Mouse (Mus musculus) thymus, postnatal 4 days (tissue): ENCODE data around the gene Olfr1369-ps1.
"Not testable (repeated sequence)": the region's sequence is repeated elsewhere in the genome, so short reads cannot be mapped to it uniquely, and the experiment has no call there.

Experiments
- DNase-seq: peaks from one replicate; pipeline ENCODE4 v3.0.0; 2021

Gene Olfr1369-ps1

GRCm38 (mm10) chr13:21111183-21111582, at the start of gene Olfr1369-ps1:
Gene Olfr1369-ps1 (plus strand): TSS chr13:21111483.
- DNase-seq, result not testable (repeated sequence)

DNA sequence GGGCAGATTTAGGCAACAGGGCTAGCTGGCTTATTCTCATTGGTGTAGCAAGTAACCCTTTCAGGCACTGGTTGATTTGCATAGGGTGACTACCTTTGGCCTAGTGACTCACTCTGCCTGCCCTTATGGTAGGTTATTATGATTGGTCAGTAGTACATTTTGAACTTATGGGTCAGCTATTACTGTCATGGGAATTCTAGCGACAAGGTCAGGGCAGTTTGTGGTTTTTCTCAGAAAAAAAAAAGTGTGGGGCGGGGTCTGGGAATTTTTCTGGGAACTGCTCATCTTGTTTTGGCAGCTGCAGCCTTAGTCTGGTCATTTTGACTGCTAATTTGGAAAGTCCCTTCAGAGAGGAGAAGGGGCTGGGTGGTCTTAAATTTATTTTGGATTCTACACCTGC, 45.3 kb upstream of the Olfr1369-ps1 start:
- no peak for DNase-seq

GRCm38 (mm10) chr13:21074847-21075246, 36.4 kb upstream of the Olfr1369-ps1 start, which contains the start of gene Olfr1370:
Gene Olfr1370 (minus strand): TSS chr13:21074947.
- DNase-seq, result no peak

GRCm38 (mm10) chr13:21082686-21083085, 28.6 kb upstream of the Olfr1369-ps1 start:
- no peak for DNase-seq

DNA sequence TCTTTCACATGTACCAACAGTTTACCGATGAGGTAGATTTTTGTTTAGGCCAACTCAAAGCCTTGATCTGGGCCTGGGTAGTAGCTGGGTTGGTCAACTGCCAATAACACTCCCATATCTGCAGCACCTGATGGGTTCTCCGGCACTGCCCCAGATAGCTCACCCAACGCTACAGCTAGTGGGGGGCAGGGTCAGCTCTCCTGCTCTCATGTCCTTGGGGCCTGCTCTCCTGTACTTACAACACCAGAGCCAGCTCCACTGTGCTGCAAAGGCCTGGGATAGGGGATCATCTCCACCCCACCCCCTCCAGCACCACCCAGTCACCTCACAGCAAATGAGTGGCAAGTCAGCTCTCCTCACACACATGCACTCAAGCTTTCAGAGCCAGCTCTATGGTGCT, 1.5 kb upstream of the Olfr1369-ps1 start:
- no peak for DNase-seq

DNA sequence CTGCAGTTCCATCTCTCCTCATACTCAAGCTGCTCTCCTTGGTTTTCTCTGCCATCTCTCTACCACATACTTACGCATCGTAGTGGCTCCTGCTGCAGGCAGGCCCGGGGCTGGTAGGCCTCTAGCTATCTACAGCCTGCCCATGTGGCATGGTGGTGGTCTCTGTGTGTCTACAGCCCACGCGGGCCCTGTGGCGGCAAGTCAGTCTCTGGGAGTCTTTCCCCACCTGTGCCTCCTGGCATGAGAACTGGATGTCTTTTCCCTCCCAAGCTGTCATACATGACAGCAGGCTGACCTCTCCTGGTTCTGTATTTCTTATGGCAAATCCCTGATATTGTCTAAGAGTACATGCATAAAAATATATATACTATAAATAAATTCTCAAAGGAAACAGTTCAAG, 842 bp upstream of the Olfr1369-ps1 start:
- no peak for DNase-seq

- DNase-seq, result no peak
These were observed 2.8 kb downstream of the Olfr1369-ps1 start for GRCm38 (mm10) chr13:21114121-21114520.

GRCm38 (mm10) chr13:21129339-21129738, 18.1 kb downstream of the Olfr1369-ps1 start, which contains the start of gene Olfr263:
Gene Olfr263 (plus strand): TSS chr13:21129639.
- DNase-seq, result not testable (repeated sequence)

DNA sequence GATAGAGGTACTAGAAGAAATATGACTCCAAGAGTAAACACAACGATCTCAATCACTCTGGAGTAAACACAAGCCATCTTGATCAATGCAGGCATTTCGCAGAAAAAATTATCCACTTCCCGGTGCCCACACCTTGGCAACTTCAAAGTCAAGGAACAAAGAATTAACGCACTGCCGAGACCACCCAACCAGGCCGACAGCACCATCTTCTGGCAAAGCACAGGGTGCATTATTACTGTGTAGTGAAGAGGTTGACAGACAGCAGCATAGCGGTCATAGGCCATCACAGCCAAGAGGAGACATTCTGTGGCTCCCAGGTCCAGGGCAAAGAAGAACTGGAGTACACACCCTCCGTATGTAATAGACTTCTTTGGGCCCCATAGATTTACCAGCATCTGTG, 31.1 kb downstream of the Olfr1369-ps1 start:
- DNase-seq, result peak; percentile 59

GRCm38 (mm10) chr13:21145767-21146166, 34.5 kb downstream of the Olfr1369-ps1 start, which contains the start of gene Olfr1368:
Gene Olfr1368 (minus strand): TSS chr13:21145867.
- no peak for DNase-seq

- DNase-seq, result no peak
These were observed 44.6 kb downstream of the Olfr1369-ps1 start for GRCm38 (mm10) chr13:21155888-21156287.

- no peak for DNase-seq
These were observed 46.8 kb downstream of the Olfr1369-ps1 start for GRCm38 (mm10) chr13:21158071-21158470.

DNA sequence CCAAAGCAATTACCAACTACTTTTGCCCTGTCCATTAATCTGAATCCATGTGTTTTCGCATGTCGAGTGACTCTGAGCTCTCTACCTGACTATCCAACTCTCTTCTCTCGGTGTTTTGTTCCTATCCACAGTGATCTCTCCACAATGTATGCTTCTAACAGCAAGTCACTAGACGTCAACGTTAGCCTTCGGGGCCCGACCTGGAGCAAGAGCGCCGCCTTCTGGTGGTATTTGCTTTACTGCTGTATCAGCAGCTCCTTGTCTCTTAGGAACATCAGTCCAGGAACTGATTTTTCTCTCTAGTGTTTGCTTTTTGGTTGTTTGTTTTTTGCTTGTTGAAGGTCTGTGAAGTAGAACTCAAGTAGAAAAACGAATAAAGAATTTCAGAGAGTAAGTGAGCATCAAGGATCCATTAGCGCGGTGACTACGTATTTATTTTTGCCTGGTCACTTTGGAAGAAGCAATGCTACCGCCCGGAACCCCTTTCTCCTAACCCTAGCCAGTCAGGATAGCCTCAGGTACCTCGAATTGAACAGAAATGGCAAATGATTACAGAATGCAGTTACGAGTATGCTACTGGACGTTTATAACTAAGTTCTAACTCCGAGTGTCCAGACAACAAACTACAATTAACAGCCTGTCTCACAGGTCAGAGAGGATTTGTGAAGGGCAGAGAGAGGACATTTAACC, 47.6 kb downstream of the Olfr1369-ps1 start:
- DNase-seq, result peak; percentile 96

GRCm38 (mm10) chr13:21159475-21159819, 48.2 kb downstream of the Olfr1369-ps1 start:
- peak; percentile 50 for DNase-seq

DNA sequence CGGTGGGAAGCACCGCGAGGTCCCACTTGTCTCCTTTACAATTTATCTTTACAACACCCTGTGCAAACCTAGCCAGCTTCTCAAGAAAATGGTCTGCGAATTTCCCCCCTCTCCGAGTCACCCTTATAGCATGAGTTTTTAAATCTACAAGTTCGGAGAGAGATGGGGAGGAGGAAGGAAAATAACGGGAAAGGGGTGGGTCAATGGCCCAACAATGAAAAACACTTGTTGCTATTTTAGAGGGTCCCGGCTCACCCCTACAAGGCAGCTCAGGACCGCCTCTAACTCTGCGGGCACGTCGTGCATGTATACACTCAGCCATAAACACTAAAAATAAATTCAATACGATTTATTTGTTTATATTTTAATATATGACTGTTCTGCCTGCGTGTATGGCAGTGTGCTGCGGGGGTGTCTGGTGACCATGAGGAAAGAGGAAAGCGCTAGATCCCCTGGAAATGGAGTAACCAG, 48.8 kb downstream of the Olfr1369-ps1 start:
- DNase-seq, result peak; percentile 38

- DNase-seq, result peak; percentile 90
These were observed 49.6 kb downstream of the Olfr1369-ps1 start for GRCm38 (mm10) chr13:21160657-21161590.

DNA sequence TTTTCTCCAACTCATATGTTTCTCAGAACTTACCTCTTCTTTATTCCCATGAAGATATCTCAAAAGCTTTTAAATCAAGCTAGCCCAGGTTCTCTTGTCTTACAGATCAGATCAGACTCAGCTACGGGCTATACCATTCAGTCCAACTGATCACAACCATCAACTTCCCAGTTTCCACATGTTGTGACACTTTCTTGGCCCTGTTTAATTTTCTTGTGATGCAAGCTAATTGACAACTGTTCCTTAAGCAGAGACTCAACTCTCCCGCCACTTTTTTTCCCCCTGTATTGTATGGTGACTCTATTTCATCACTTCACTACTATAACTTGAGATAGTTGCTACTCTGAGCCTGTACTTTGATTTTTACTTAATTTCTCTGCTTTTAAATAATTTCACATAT, 50.3 kb downstream of the Olfr1369-ps1 start:
- DNase-seq, result no peak

- no peak for DNase-seq
These were observed 51.3 kb downstream of the Olfr1369-ps1 start for GRCm38 (mm10) chr13:21162591-21162990.

DNA sequence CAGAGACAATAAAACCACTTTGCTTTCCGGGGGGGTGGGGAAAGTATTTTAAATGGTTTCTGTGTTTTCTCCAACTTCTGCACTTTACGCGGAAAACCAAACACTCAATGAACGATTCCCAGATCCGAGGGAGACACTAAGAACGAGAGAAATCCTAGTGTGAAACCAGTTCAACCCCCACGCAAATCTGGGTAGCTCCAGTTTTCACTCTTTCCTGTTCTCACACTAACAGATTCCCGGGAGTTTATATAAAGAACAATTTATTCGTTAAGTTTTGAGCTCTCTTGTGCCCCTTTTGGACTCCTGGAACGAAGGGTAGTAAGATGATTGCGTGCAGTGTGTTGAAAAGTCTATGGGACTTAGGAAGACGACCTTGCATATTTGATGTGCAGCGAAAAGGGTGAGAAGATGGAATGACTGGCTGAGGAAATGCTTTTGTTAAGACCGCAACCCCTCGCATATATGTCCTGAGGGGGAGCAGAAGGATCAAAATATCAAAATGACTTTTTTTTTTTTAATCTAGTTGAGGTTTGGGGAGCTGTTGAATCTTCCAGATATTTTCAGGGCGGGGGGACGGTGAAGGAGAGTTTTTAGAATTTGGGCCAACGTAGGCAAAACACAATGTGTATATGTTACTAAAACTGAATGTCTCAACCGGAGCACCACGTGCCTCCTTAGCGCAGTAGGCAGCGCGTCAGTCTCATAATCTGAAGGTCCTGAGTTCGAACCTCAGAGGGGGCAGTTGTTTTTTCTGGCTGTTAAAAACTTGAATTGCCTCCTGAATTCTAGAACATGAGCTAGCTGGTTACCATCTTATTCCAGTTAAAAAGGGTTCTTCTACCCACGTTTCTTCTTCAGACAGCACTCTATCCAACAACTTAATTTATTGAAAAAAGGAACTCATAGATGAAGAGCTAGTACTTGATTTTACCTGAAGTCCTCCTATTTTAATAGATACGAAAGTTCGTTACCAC, 55.9 kb downstream of the Olfr1369-ps1 start:
- peak; percentile 85 for DNase-seq

DNA sequence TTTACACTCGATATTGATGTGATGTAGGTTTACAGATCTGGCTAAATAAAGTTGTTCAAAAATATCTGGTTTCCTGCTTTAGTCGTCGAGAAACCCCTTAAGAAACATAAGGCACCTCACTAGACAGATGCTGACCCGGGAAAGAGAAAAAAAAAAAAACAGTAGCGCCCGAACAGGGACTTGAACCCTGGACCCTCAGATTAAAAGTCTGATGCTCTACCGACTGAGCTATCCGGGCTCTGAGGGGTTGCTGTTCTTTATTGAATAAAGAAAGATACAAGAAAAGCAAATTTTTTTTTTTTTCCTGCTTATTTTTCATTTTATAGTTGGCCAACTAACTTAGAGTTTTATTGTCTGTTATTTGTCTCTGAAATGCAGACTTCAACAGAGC, 56.6 kb downstream of the Olfr1369-ps1 start:
- peak; percentile 46 for DNase-seq

DNA sequence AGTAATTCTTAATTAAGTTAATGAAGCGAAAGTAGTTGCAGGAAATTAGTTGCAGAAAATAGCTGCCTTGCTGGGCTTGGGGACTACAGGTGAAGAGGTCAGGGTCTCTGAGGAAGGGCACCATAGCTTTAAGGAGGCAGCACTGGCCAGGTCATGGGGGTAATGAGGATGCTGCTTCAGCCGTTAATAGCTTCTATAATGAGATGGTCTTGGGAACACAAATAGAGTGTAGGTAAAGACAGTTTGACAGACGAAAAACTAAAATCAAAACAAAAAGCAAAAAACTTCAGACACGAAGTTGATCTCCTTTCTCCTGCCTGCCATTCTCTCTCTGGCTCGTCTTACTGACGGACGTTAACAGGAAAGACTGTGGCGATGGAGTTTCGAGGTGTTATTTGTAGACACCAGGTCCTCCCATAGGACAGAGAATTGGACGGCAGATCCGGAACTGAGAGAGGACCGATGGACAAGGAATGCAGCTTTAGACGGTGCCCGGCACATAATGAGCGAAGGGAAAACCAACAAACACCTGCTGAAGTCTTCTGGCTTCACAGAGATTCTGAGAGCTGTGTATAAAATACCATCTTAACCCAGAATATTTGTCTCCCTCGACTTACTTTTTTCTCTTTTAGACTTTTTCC, 57.2 kb downstream of the Olfr1369-ps1 start:
- peak; percentile 48 for DNase-seq
